Mouse (Mus musculus): ENCODE results near the gene Islr. TPM values are rescaled to one million over a fixed set of nuclear protein-coding genes. Genes with fewer than 3 reads are reported as not detected.

The Islr gene
- total and polyA plus RNA-seq, 3 experiments = not detected

GRCm38 (mm10) chr9:58199381-58200269 lies 4.5 kb downstream of the Islr start:
- Histone ChIP-seq H3K4me1 (ENCODE audit: control insufficient read depth in 1 of 2, insufficient read depth in 2 of 2, low read length in 2 of 2) (peaks cover 0 to 3% of the 10 kb centered on the region in 2 experiments; a peak in 1 of 4 replicates), H3K4me3 (ENCODE audit: control insufficient read depth in 1 of 2, insufficient read depth in 1 of 2, low read depth in 2 of 2, low read length in 2 of 2) (no peak overlapping the region), H3K36me3 (ENCODE audit: control insufficient read depth in 1 of 2, insufficient read depth in 2 of 2, low read length in 2 of 2) (no peaks in the 10 kb centered on the region), H3K27ac (ENCODE audit: control insufficient read depth, low read depth, low read length) (no peak overlapping the region), H3K9ac (ENCODE audit: control insufficient read depth, low read depth, low read length, poor library complexity, severe bottlenecking) (no peak overlapping the region), H3K27me3 (ENCODE audit: control insufficient read depth in 1 of 2, insufficient read depth in 2 of 2, low read length in 2 of 2) (peaks cover 0 to 3% of the 10 kb centered on the region in 2 experiments; a peak in 2 of 4 replicates), H3K79me2 (ENCODE audit: control insufficient read depth, insufficient read depth, low read length, poor library complexity) (no peaks in the 10 kb centered on the region), H3K9me3 (replicated peaks; ENCODE audit: insufficient read depth, low read length) (no peaks in the 10 kb centered on the region)
- DNase-seq (ENCODE audit: low read depth, low spot score) = no peak
- TF ChIP-seq TAL1 (IDR thresholded peaks at IDR 0.05; ENCODE audit: low read length) (no peak), RAD21 (IDR thresholded peaks at IDR 0.05; ENCODE audit: low read depth, low read length) (no peak), EP300 (IDR thresholded peaks at IDR 0.05; ENCODE audit: low read depth in 1 of 2, low read length in 2 of 2) (no peak), NRF1 (IDR thresholded peaks at IDR 0.05; ENCODE audit: insufficient read depth, low read depth, low read length, poor library complexity, severe bottlenecking) (no peak), GABPA (IDR thresholded peaks at IDR 0.05; ENCODE audit: low read depth, low read length) (no peak), MAX (IDR thresholded peaks at IDR 0.05; ENCODE audit: low read length) (no peak), ETS1 (IDR thresholded peaks at IDR 0.05; ENCODE audit: low read depth, low read length) (no peak), CHD1 (IDR thresholded peaks at IDR 0.05; ENCODE audit: low read depth, low read length) (no peak), POLR2A (IDR thresholded peaks at IDR 0.05; ENCODE audit: control insufficient read depth in 1 of 2, insufficient read depth in 1 of 2, low read depth in 1 of 2, low read length in 2 of 2, poor library complexity in 1 of 2) (no peak)

GRCm38 (mm10) chr9:58198801-58199371 lies 5.2 kb downstream of the Islr start:
- Histone ChIP-seq H3K27me3 (ENCODE audit: control insufficient read depth in 1 of 2, insufficient read depth in 2 of 2, low read length in 2 of 2) (peaks cover 2 to 4% of the 10 kb centered on the region in 2 experiments; a peak in 3 of 4 replicates), H3K27ac (ENCODE audit: control insufficient read depth, low read depth, low read length) (no peak overlapping the region), H3K4me1 (ENCODE audit: control insufficient read depth in 1 of 2, insufficient read depth in 2 of 2, low read length in 2 of 2) (peaks cover 0 to under 1% of the 10 kb centered on the region in 2 experiments; a peak in 1 of 4 replicates), H3K36me3 (ENCODE audit: control insufficient read depth in 1 of 2, insufficient read depth in 2 of 2, low read length in 2 of 2) (no peaks in the 10 kb centered on the region), H3K9me3 (replicated peaks; ENCODE audit: insufficient read depth, low read length) (no peaks in the 10 kb centered on the region), H3K4me3 (ENCODE audit: control insufficient read depth in 1 of 2, insufficient read depth in 1 of 2, low read depth in 2 of 2, low read length in 2 of 2) (no peak overlapping the region), H3K79me2 (ENCODE audit: control insufficient read depth, insufficient read depth, low read length, poor library complexity) (no peaks in the 10 kb centered on the region), H3K9ac (ENCODE audit: control insufficient read depth, low read depth, low read length, poor library complexity, severe bottlenecking) (no peak overlapping the region)
- no peak for DNase-seq (ENCODE audit: low read depth, low spot score)
- TF ChIP-seq NELFE (IDR thresholded peaks at IDR 0.05; ENCODE audit: low read depth, low read length) = no peak
- TF ChIP-seq MAZ (IDR thresholded peaks at IDR 0.05; ENCODE audit: low read depth, low read length) = no peak
- TF ChIP-seq POLR2AphosphoS5 (IDR thresholded peaks at IDR 0.05; ENCODE audit: borderline replicate concordance, low read depth, low read length) = no peak
- no peak for TF ChIP-seq ZKSCAN1 (IDR thresholded peaks at IDR 0.05; ENCODE audit: low read depth, low read length)
- no peak for TF ChIP-seq TCF12 (IDR thresholded peaks at IDR 0.05; ENCODE audit: low read depth, low read length)
- TF ChIP-seq EP300 (IDR thresholded peaks at IDR 0.05; ENCODE audit: low read depth in 1 of 2, low read length in 2 of 2) = no peak
- TF ChIP-seq CHD1 (IDR thresholded peaks at IDR 0.05; ENCODE audit: low read depth, low read length) = no peak
- TF ChIP-seq TBP (IDR thresholded peaks at IDR 0.05; ENCODE audit: low read depth, low read length) = no peak
- no peak for TF ChIP-seq MXI1 (IDR thresholded peaks at IDR 0.05; ENCODE audit: low read depth, low read length)
- TF ChIP-seq ZNF384 (IDR thresholded peaks at IDR 0.05; ENCODE audit: low read depth, low read length) = no peak
- no peak for TF ChIP-seq UBTF (IDR thresholded peaks at IDR 0.05; ENCODE audit: borderline replicate concordance, insufficient read depth, low read depth, low read length)
- TF ChIP-seq GATA1 (IDR thresholded peaks at IDR 0.05; ENCODE audit: low read depth, low read length) = no peak
- TF ChIP-seq ZMIZ1 (IDR thresholded peaks at IDR 0.05; ENCODE audit: low read depth, low read length) = no peak
- TF ChIP-seq SIN3A (IDR thresholded peaks at IDR 0.05; ENCODE audit: low read length) = no peak
- TF ChIP-seq MAX (IDR thresholded peaks at IDR 0.05; ENCODE audit: low read length) = no peak
- TF ChIP-seq USF1 (IDR thresholded peaks at IDR 0.05; ENCODE audit: low read depth, low read length) = no peak
- TF ChIP-seq E2F4 (IDR thresholded peaks at IDR 0.05; ENCODE audit: borderline replicate concordance, low read depth, low read length) = no peak
- TF ChIP-seq MYC (IDR thresholded peaks at IDR 0.05; ENCODE audit: low read depth, low read length) = no peak
- no peak for TF ChIP-seq JUND (IDR thresholded peaks at IDR 0.05; ENCODE audit: low read depth, low read length)
- TF ChIP-seq POLR2A (IDR thresholded peaks at IDR 0.05; ENCODE audit: control insufficient read depth in 1 of 2, insufficient read depth in 1 of 2, low read depth in 1 of 2, low read length in 2 of 2, poor library complexity in 1 of 2) = no peak

Measured in MEL (cell line).